Mouse (Mus musculus) hindlimb bud, embryonic 11.5 days (tissue): ENCODE measurements at regions not wholly inside any gene's neighbourhood (a gene's known extent, or its start where the extent isn't known, plus 50 kb on each side); places are given as distances from the start of the nearest gene placed in this dataset.

ENCODE experiments used
- DNase-seq: peaks from one replicate; pipeline ENCODE4 v3.0.0-alpha.2; 2012; ENCODE audit warnings: low read depth, low spot score; ENCODE audit errors: extremely low spot score

DNA sequence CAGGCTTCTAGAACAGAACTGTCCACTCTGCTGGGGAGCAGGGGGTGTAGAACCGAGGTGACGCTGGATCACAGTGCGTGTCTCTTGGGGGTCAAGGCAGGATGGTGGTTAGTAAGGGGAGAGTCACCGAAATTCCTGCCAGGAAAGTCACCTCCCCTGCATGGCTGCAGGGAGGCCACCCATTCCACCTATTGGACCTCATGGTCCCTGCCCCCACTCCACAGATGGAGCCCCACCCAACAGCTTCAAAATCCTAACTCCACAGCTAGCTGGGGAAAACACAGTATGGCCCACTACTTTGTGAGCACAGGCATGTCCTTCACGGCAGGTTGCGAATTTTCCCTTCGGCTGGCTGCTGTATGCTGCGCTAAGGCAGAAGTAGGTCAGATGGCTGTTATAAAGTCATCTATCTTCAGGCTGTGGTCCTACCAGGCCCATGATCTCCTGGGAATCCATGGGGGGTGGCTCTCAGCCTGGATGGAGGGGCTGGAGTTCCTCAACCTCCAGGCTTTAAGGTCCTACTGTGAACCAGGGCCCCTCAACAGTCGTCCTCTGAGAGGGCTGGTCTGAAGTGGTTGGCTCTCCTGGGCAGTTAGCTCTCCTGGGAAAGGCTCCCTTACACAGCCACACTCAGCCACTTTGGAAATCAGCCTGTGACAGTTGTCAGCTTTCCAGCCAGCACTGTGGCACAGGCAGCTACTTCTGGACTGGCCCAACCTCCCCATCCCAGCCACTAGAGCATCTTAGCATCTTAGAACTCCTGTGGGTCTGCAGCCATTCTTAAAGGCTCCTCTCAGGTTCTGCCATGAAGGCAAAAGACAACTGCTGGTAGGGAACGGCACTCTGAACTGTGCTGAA is 124.0 kb upstream of the Klf14 start:
- DNase-seq: no peak

DNA sequence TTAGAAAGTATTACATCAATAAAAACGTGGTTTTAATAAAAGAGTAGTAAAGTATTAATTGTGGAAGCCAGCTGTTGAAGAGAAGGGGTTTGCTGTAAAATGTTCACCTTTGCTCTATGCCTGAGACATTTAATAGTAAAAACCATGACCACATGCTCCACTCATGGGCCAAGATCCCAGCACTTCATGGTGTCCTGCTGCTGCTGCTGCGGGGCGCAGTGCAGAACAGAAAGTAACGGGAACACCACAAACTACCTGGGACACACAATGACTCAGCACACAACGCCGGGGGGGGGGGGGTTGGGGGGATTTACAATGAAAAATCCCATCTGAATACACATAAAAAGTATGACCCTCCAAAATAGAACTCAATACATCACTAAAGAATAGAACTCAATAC is 124.8 kb upstream of the Klf14 start:
- DNase-seq: no peak

DNA sequence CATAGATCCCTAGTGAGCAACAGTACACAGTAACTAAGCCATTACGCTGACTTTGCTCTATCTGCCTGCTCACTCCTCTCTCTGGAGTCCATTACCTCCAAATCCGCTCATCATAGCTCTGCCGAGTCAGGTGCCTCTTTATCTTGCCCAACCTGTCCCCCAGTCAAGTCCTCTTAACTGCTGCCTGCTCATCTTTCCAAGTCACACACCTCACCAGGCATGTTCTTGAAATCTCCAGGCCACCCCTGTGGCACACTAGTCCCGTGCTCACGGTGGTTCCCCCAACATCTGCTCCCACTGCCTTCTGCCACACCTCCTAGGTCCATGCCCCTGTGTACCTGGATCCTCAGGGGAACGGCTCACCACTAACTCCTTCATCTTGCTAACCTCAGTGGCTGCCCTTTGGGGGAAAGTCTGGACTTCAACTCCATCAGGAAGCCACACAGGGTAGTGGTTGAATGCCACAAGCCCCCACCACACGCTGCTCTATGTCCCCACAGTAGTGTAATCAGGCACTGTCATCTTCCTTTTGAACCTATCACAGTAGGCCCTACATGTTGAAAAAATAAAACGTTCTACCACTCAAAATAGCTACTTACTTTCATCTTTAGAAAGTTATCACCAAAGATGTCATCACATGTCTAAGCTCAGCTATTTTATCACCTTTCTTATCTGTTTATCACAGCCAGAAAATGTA is 126.3 kb upstream of the Klf14 start:
- no peak for DNase-seq

DNA sequence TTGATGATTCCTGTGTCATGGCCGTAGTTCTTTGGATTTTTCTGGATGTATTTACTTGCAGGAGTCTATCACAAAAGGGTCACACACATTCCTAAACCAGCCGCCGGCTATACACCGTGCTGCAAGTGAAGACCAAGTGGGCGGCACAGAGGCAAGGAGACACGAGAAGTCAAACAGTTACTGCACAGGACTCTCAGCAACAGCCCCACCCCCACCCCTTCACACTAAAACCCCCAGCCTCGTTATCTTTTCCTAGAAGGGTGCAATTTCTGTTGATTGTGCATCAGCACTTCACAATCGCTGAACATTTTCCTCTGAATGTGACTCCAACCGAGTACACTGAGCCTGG is 126.9 kb upstream of the Klf14 start:
- no peak for DNase-seq

DNA sequence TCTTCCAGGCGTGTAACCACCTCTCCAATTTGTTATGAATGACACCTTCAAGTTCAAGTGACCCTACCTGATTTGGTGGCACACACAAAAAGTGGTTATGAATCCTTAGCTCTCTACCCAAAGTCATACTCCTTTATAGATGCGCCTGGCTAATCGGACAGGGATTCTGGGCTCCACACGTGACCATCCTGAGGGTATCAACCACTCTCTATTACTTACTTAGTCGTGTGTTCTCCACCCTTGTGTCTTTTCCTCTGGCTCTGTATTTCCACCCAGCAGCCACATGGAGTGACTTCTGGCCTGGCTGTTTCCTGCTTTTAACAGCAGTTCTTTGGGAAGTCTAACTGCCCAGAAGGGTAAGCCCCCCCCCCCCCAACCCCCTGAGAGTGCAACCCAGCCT is 127.4 kb upstream of the Klf14 start:
- DNase-seq: no peak

DNA sequence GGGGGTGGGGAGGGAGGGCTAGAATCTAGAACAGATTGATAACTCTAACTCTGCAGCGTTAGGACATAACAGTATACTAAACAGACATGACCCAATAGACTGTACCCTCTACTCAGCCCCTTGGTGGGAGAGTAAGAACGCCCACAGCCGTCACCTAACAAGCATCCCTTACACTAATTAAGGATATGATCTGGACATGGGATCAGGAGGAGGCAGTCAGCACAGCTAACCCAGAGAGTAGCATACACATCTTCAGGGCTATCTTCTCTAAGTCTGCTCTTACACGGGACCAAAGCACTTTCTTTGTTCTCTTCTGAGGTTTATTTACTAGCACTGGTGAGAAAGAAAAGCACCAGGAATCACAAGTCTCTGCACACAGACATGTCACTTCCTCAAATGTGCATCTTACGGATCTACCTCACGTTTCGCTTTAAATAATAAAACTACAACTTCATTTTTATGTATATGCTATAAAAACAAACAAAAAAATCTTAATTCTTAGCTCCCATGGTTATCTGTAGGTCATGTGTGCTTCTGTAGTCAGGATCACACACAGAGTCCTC is 128.0 kb upstream of the Klf14 start:
- no peak for DNase-seq

DNA sequence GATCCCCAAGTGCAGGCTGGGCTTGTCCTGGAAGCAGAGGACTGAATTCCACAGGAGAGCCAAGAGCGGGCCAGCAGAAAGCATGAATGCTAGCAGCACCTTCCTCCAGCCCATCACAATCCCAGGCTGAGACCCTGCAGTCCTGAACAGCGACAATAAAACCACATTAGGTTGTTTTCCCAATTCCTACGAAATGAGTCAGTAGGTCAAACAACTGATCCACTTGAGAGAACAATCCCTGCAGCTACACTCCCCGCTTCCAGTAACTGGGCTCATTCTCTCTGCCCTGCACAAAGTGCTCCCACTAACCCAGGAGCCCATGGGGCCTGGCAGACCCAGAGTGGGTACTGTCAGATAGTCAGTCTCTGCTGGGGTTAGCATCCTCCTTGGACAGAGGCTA is 128.6 kb upstream of the Klf14 start:
- no peak for DNase-seq

DNA sequence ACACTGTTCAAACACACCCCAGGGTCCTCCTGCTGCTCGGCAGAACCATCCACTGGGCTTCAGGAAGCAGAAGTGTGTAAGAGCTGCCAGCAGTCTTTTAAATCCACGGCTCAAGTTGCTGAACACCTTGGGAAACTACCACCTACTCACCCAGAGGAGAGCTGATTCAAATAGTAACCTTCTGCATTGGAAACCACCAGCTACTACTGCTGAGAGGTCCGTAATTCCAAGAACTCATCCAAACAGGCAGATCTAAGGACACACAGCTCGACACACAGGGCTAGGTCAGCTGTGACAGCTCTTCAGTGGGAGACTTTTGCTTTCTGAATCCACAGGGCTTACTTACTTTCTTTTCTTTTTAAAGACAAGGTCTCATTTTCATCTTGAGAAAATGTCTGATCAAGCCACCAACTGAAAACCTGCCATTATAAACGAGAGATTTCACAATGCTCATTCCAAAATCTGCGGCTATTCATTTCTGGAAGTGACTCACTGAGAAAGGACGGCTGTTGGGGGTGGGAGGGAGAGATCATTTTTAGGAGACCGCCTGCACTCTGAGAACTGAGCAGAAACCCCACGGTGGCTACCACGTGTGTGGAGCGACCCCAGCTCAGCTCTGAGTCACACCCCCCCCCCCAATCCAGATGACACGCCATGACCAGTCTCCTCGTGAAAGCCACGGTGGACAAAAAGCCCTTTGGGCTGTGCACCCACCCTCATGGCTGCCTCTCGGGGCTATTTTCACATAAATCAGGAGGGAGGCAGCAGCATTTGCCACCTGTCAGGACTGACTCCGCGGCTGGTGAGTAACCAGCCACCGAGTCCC is 129.5 kb upstream of the Klf14 start:
- no peak for DNase-seq

DNA sequence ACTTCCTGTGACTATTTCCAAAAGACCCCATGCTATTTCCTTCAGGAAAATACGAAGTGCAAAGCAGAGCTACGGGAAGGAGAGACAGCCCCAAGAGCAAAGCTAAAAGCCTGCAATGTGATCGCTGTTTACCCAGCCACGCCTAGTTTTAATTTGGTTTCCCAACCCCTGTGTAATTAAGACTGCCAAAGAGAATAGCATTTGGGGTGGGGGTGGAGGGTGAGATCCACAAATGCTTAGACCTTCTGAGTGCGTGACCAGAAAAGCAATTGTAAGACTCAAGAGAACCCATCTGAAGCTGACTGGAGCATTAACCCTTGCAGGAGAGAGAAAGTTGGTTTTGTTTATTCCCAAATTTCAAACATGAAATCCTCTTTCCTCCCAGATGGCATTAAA is 130.1 kb upstream of the Klf14 start:
- DNase-seq: no peak

DNA sequence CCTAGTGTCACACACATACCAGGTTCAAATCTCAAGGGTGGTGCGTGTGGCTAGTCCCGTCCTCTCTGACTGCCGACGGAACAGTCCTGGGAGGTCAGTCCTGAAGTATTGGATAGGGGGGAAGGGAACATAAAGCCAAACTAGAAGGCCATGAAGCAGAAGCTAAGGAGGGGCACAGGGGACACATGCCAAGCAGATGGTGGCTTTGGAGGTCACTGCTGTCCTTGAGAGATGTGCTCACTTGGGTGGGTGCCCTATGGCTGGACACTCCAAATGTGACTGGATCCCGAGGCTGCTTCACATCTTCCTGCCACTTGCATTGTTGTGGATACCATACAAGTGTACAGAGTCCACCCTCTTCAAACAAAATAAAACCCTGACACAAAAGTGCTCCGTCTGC is 131.4 kb upstream of the Klf14 start:
- no peak for DNase-seq

DNA sequence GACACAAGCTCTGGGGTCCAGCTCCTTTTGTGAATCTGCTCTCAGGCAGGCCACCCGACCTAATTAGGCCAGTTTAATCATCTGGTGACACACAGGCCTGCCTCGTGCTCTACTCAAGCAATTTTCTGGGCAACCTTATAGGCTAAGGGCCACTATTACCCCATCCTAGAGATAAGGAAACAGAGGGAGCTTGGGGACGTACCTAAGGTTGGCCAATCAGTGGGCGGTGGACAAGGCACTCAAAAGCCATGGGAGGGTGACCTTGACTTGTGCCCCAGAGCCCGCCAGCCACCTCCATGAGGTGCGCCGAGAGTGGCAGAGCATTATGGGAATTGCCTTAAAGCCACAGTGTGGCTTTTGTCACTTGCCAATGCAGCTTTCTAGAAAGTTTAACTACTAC is 131.9 kb upstream of the Klf14 start:
- DNase-seq: no peak

DNA sequence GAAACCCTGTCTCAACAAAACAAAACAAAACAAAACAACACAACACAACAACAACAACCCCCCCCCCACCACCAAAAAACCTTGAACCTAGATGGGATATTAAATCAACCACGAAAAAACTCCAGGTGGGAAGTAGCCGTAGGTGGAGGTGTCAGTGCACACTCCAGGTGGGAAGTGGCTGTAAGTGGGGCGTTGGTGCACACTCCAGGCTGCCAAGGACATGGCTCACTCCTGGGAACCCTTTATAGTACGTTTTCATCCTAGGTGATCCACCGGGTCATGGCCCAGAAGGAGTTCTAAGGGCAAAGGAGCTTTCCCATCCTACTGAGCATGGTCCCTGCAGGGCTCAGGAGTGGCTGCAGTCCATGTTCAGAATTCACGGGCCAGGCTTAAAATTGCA is 133.4 kb upstream of the Klf14 start:
- DNase-seq: no peak

DNA sequence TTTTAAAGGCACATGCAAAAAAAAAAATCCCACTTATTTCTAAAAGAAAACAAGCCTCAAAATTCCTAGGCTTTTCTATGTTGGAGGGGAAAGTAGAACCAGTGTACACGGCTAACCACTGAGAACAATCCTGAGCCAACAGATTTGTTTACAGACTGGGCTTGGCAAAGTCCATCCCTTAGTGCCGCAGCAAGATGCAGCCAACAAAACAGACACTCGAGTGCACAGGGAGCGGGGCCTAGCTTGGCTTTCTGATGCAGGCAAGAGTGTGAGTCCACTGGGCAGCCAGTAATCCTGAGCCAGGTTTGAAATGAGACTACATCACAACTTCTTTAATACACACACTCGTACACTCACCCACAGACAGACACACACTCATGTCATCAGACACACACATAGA is 133.9 kb upstream of the Klf14 start:
- no peak for DNase-seq

DNA sequence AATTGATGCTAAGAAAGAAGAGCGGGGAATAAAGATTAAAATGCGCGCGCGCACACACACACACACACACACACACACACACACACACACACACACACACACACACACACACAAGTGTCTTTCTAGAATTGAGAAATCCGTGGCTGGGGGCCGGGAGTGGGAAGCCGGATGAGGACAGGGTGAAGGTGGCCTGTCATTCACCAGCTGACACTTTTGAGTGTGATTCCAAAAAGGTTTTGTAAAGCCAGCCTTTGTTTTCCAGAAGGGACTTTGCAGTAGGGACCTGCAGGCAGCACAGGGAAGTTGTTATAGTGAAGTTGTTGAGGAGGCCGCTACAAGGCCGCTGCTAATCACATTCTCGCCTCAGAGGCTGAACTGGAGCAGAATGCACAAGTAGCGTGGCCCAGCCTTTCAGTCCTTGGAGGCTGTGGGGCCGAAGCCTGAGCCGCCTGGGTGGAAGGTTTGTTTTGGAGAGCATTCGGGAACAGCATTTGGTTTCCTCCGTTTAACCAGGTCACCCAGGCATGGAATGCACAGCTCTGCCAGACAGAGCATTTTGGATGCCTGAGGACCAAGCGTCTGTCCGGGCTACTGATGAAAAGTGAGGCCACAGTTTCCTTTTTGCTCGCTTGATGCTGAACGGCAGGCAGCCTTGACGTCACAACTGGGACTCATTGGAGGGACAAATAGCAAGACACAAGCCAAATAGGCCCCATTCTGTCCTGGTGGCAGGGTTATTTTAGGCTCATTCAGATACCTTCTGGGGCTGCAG is 137.3 kb upstream of the Klf14 start:
- no peak for DNase-seq

DNA sequence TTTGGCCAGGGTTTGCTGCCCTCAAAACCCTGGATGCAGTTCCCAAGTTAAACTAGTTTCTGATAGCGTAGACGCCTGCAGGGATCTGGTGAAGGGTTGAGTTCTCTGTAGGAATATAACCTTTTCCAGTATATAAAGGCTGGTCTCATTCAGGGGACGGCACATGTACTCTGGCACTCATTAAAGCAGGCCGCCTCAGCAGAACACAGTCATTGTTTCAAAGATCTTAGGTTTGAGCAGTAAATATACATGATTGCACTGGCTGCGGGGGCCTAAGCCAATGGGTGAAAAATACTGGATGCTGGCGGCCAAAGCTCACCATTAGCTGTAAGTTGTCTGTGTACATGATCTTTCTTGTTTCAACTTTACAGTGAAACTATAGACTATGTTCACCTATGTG is 137.9 kb upstream of the Klf14 start:
- no peak for DNase-seq

DNA sequence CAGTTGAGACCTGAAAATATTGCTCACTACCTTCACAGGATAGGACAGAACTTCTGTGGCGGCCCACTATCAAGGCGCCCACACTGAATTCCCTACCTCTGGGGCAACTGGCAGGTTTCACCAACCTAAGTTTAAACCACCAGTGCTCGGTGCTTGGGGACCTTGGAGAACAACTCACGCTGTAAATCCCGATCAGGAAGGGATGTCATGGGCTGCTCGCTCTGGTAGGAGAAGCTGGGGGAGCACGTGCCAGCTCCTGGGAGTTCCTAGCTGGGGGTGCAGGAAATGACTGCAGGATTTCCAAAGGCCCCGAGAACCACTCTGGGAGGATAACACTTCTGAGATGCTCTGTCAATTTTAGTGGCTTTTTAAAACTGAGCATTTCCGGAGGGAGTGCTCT is 138.4 kb upstream of the Klf14 start:
- DNase-seq: no peak

DNA sequence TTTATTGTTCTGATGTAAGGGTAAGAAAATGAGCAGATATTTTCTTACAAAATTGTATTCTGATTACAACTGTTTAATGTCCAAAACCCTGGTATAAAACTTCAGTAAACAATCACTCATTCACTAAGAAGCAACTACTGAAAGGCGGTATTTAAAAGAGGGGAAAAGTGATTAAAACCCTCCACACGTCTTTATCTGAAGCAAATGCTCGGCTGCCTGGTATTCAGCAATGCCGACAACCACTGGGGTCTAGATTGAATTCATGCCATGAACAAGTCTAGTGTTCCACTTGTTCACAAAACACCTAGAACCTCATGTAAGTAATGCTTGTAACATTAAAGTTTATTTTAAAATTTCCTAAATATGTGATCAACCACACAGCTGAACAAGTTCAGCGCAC is 139.2 kb upstream of the Klf14 start:
- no peak for DNase-seq

DNA sequence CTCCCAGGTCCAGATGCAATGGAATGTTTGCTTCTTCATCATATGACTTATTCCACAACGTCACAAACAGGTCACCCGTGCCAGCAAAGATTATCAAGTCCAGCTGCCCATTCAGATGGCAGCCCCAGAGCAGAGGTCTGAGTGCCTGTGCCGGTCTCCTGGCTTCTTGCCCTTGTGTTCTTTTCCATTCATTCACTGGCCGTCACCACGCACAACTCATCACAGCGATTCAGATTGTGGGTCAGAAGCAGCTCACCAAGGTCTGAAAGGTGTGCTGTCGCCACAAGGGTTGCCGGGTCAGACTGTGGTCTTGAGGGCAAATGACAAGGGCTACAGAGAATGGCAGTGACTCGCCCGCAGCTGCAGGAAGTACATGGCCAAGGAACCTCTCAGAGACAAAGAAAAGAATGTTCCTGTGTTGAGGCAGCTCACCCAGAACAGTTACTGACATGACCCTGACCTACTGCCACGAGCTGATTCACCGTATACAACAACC is 141.3 kb upstream of the Klf14 start:
- no peak for DNase-seq

DNA sequence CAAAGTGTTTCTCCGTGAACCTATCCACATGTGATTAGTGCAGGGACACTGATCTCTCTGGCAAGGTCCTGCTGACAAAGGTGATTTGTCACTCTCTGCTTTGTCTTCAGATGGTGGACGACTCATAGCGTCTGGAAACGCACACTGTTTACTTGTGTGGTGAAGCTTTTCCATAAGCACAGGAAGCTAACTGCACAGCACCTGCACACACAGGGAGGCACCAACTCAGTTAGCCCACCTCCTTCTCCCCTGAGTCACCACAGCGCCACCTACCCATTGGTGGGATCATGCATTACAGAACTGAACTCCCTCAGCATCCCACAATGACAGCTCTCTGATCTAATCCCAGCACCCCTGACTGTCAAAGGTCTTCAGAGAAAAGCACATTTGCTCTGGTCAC is 141.9 kb upstream of the Klf14 start:
- no peak for DNase-seq

DNA sequence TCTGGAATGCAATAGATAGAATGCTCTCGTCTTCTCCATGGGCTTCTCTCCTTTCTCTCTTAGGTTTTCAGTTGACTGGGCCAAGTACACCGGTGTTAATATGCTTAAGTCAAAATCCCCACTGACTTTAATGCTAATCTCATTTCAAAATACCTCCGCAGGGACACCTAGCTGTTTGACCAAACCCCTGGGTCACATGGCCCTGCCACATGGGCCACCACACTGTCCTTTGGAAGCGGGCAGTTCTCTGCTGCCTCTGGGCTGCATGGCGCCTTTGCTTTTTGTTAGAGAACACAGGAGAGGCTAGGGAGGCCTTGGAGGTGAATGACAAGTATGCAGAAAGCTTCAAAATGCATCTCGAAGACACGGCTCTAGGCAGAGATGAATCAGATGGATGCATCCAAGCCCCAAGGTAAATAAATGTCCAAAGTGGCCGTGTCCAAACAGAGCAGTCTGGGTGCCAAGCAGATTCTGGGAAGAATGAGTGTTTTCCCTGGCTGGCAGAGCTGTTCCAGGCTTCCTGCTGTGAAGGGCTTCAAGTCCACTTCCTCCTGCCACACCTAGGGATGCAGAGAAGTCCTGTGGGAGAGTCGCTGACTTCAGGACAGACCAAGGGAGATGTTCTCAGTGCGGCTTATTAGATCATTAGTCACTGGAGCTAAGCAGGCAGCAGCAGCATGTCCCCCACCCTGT is 147.4 kb upstream of the Klf14 start:
- DNase-seq: no peak
